Mouse (Mus musculus): Measurements from ENCODE around the gene Amz1. TPM values are rescaled to one million over a fixed set of nuclear protein-coding genes. Genes with fewer than 3 reads are reported as not detected.

The Amz1 gene
- total RNA-seq, 4 experiments from 2014 or later: 0.59 to 1.8 (median 1.2) TPM

GRCm38 (mm10) chr5:140726062-140726839 is 2.3 kb downstream of the Amz1 start:
- DNase-seq: no peak

- peak; percentile 79 for DNase-seq
Measured at GRCm38 (mm10) chr5:140726946-140727740, 3.2 kb downstream of the Amz1 start.

- DNase-seq: no peak
Measured at GRCm38 (mm10) chr5:140731040-140731797, 7.3 kb downstream of the Amz1 start.

- no peak for DNase-seq
Measured at GRCm38 (mm10) chr5:140732195-140732594, 8.3 kb downstream of the Amz1 start.

- DNase-seq: no peak
Measured at GRCm38 (mm10) chr5:140733336-140733735, 9.4 kb downstream of the Amz1 start.

- no peak for DNase-seq
Measured at GRCm38 (mm10) chr5:140735297-140735696, 11.4 kb downstream of the Amz1 start.

- no peak for DNase-seq
Measured at GRCm38 (mm10) chr5:140736166-140736565, 12.2 kb downstream of the Amz1 start.

GRCm38 (mm10) chr5:140739813-140740212 is 15.9 kb downstream of the Amz1 start:
- no peak for DNase-seq

GRCm38 (mm10) chr5:140741040-140741439 is 17.1 kb downstream of the Amz1 start:
- DNase-seq: no peak

GRCm38 (mm10) chr5:140741877-140742276 is 17.9 kb downstream of the Amz1 start:
- no peak for DNase-seq

GRCm38 (mm10) chr5:140743706-140744131 is 19.8 kb downstream of the Amz1 start:
- DNase-seq: no peak

- DNase-seq: no peak
Measured at GRCm38 (mm10) chr5:140748425-140748824, 24.5 kb downstream of the Amz1 start.

GRCm38 (mm10) chr5:140749062-140749875 is 25.3 kb downstream of the Amz1 start:
- DNase-seq: no peak

- no peak for DNase-seq
Measured at GRCm38 (mm10) chr5:140750925-140751324, 27.0 kb downstream of the Amz1 start.

GRCm38 (mm10) chr5:140752041-140752440 is 28.1 kb downstream of the Amz1 start:
- no peak for DNase-seq

GRCm38 (mm10) chr5:140752639-140753038 is 28.7 kb downstream of the Amz1 start:
- no peak for DNase-seq

GRCm38 (mm10) chr5:140753223-140753622 is 29.3 kb downstream of the Amz1 start:
- no peak for DNase-seq

GRCm38 (mm10) chr5:140758864-140759263 is 34.9 kb downstream of the Amz1 start:
- DNase-seq: no peak

- no peak for DNase-seq
Measured at GRCm38 (mm10) chr5:140762540-140762939, 38.6 kb downstream of the Amz1 start.

GRCm38 (mm10) chr5:140764921-140765613 is 41.1 kb downstream of the Amz1 start:
- DNase-seq: peak; percentile 55

- no peak for DNase-seq
Measured at GRCm38 (mm10) chr5:140766566-140766965, 42.6 kb downstream of the Amz1 start.

Data from adrenal gland, adult 8-10 months (tissue).